Mouse (Mus musculus): ENCODE results near the gene Tinagl1.
A peak's percentile ranks its signal among the peaks of the same experiment; 100 is the strongest.

The Tinagl1 gene

DNA sequence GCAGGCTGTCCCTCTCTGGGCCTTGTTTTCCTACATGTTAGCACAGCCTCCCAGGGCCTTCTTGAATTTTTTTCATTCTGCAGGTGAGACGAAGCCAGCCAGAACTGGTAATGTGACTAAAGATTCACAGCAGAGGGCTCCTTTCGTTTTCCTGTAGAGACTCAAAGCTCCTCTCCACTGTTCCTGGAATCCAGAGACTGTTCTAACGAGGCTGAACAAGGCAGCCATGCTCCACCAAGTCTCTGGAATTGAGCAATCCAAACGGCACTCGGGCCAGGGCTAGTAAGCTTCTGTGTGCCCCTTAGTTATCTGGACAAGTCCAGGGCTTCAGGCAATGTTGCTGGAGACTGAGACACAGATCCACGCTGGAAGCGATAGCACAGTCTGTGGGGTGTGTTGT is 2.6 kb upstream of the Tinagl1 start:
- DNase-seq (ENCODE audit: low spot score), result no peak

DNA sequence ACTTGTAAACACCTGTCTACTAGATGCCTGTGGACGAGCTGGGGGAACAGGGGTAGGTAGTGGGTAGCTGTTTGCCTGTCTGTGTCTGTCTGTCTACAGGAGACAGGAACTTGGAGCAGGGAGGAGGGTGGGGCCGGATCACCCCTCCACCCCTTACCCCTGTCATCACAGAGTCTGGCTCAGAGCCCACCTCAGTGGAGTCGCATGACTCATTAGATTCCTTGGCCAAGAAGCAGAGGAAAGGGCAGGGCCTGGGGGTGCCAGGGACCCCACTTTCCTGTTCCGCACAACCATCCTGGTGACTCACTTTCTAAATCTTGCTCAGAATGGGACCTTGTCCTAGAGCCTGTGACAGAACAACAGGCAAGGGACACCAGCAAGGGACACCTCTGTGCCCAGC is 2.2 kb upstream of the Tinagl1 start:
- no peak for DNase-seq (ENCODE audit: low spot score)

DNA sequence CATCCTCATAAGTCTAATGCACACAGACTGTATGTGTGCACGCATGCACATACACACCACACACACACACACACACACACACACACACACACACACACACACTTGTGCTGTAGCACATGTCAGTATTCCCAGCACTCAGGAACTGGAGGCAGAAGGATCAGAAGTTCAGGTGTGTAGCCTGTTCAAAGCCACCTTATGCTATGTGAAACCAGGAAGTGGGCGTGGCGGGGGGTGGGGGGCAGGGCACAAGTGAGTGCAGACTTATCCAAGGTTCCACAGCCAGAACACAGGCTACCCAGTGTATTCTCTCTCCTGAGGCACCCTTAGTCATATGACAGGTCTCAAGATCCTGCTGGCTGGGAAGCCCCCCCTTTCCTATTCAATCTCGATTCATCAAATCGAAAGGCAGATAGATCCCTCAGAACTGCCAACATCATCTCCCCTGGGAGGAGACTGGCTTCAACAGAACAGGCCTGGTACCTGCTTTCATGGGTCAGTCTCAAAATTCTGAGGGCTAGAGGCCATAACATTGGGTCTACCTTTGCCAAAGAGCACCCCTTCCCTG is 1.3 kb upstream of the Tinagl1 start:
- DNase-seq (ENCODE audit: low spot score), result no peak

DNA sequence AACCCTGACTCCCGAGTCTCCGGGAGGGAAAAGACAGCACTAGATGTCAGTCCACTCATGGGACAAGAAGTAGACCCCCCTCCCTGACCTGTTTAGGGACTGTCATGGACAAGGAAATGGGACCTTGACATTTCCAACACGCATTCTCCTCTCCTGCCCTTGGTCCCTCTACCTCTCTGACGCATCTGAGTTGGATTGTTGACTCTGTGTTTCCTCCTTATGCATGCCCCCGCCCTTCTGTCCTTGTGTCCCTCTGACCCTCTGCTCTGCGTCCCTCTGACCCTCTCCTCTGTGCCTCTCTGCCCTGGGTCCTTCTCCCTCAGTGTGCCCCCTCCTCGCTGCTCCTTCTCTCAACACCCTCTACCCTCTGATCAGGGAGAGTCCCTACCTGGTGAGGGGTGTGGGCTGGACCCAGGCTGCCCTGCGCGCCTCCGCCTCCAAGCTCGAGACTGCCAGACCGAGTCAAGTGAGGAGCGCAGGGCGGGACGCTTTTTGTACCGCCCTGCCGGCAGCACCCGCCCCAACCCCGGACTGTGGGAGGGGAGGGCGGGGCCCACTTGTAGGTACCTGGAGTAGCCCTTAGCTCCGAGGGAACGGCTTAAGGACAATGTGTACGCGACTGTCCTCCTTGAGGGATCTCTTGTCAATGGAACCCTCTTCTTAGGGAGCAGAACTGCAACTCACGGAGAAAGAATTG is 439 bp downstream of the Tinagl1 start:
- DNase-seq (ENCODE audit: low spot score), result peak; percentile 69

- no peak for DNase-seq (ENCODE audit: low spot score)
These were observed 1.0 kb downstream of the Tinagl1 start for GRCm38 (mm10) chr4:130173911-130174311.

DNA sequence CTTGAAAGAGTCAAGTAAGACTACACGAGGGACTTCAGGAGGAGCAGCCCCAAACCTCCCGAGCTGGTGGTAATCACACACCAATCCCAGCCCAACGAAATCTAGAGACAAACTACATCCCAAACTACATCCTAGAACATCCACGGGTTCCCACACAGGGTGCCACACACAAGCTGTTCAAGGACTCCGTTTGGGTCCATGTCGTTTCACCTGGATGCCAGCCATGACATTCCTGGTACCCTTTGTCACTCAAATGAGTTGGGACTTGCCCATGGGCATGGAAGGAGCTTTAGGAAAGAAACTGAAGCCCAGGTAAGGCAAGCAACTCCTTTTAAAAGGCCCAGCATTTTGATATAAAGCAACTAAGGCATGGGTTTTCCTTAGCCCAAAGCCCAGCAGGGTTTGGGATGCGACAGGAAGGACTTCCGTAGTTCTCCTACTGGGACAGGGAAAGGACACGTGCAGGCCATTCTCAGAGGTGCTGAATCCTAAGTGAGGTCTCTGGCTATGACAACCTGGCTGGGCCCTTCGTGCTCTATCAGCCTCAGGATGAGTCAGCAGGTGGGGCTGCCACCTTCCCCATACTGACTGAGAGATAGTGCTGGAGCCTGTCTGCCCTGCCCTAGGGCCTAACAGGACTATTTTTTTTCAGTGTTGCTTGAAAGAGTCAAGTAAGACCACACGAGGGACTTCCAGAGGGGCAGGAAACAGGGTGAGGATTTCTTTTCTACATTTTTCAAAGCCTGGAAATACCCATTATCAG is 1.7 kb downstream of the Tinagl1 start:
- no peak for DNase-seq (ENCODE audit: low spot score)

DNA sequence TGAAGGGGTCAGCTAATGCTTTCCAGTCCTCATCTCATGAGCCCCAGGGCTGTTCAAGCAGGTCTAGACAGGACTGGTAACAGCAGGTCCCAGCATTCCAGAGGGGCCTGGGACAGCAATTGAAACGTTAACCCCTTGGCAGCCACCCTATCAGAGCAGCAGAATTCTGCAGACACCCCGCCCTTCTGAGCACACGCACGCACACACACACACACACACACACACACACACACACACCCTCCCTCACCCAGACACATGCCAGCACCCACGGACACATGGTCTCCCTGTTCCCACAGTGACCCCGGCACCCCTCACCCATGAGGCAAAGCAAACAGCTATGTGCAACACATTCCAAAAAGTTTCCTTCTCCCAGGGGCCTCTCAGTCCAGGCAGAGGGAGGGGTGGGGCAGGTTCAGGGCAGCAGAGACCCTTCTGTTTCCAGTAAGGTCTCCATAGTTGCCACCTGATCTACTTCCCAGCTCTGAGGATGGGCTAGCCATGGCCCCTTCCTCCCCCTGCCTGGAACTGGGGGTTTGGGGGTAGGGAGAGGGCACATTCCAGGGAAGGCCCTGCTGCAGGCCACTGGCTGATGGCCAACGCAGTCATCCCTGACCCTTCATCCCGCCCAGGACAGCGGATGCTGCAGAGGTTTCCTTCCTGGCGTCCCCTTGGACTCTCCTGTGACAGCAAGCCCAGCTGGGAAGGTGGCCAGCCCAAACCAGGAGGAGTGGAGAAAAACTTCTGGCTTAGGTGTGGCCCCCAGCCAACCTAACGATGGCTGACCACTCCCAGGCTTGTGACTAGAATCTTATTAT is 2.8 kb downstream of the Tinagl1 start:
- peak; percentile 49 for DNase-seq (ENCODE audit: low spot score)

- no peak for DNase-seq (ENCODE audit: low spot score)
These were observed 4.6 kb downstream of the Tinagl1 start for GRCm38 (mm10) chr4:130170362-130170761.

DNA sequence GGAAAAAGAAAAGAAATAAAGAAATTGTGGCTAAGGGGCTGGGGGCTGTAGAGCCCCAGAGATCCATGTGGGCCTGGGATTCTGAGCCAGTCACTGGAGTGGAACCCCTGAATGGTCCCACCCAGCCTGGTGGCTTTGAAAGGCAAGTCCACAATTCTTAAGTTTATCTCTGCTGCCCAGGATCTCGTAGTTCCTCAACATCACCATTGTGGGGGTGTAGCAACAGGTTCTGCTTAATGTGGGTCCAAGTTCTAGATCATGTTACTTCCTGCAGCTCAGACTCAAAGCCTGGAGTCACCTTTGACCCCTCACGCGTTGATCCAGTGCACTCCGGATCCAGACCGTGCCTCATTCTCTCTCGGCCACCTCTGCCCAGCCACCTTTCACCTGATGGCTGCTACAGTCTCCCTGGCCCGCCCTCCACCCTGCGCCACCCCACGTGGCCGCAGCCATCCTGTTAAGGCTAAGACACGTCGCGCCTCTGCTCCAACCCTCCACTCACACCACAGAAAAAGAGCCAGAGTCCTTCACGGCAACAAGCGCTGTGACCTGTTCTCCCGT is 5.4 kb downstream of the Tinagl1 start:
- no peak for DNase-seq (ENCODE audit: low spot score)

DNA sequence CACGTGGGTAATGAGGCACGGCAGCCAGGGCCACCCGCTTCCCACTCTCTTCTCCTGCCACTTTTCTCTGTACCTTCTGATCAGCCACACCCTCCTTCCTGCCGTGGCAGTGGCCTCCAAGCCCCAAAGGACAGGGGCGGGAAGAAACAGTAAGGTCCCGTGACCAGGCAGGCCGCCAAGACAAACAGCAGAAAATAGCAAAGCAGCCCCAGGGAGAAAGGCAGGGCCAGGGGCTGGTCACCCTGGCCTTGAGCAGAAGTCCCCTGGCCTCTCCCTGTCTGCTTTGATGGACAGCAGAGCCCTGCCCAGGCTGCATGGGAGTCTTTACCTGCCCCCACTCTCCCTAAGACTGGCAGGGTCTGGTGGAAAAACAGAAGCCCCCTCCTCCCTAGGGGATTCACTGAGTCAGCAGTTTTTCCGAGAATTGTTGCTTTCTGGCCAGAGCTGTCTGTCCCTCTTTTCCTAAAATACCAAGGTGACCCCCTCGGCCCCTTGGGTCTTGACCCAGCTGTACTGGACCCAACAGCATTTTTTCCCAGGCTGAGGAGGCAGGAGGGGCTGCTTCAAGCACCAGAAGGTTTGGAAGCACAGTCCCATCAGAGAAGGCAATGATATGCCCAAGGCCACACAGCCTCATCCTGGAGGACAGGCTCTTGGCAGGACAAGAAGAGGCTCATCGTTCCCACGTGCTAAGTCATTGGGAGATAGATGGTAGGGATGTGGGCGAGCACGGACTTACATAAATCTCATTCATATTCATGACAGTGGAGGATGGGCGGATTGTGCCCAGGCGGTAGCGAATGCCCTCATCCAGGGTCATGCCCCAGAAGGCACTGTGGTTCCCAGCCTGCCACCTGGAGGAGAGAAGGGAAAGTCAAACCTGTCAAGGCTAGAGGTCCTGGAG is 6.4 kb downstream of the Tinagl1 start:
- DNase-seq (ENCODE audit: low spot score), result peak; percentile 88

- no peak for DNase-seq (ENCODE audit: low spot score)
These were observed 7.1 kb downstream of the Tinagl1 start for GRCm38 (mm10) chr4:130167814-130168213.

GRCm38 (mm10) chr4:130167321-130167720 is 7.6 kb downstream of the Tinagl1 start:
- DNase-seq (ENCODE audit: low spot score), result no peak

DNA sequence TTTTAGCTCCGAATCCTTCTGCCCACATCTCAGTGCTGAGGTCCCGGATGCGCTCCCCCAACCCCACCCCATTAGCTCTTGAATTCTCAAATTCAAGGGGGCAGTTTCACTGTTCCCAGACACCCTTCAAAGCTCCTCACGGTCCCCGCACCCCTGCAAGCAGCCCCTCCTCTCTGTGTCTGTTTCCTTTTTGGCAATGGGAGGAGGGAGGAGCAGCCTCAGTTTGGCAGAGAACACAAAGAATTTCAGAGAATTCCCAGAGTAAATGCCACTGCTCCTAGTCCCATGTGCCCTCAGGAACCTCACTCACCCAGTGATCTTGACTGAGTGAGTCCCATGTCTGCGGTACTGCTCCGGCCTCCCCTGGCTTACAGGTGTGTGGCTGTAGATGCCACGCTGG is 8.3 kb downstream of the Tinagl1 start:
- no peak for DNase-seq (ENCODE audit: low spot score)

DNA sequence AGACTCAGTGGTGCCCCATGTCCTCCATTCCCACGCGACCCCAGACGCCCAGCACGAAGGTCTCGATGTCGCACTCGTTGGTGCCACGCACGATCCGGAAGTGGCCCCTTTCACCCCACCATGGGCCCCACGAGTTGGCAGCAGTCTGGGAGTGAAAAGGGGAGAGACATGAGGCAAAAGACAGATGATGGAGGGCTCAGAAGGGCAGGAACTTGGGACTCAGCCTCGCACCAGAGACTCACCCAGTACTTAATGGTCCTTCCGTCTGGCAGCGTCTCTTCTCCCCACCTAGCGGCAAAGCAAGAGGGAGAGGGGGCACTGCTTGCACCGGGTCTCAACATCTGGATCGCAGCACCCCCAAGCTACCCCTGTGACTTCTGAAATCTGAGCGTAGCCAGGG is 8.9 kb downstream of the Tinagl1 start:
- DNase-seq (ENCODE audit: low spot score), result no peak

- DNase-seq (ENCODE audit: low spot score), result no peak
These were observed 10.8 kb downstream of the Tinagl1 start for GRCm38 (mm10) chr4:130164121-130164520.

DNA sequence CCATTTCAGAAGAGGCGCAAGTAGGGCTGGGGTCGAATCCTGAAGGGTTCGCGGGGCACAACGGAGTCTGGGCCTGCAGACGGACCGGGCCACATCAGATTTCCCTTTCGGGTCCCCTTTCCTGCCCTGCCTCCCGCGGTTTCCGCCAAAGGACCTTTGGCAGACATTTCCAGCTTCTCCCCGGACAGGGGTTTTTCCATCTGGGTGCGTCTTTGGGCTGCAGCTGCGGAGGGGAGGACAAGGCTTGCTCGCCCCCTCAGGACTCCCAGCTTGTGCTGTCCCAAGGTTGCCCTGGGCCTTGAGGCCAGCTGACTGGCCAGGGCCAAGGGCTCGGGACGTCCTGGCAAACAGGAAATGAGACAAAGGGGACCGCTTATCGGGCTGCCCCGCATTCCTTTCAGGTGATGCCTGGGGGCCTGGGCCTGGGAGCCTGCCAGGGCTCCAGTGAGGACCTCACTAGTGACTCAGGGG is 11.5 kb downstream of the Tinagl1 start:
- peak; percentile 44 for DNase-seq (ENCODE audit: low spot score)

- DNase-seq (ENCODE audit: low spot score), result no peak
These were observed 13.6 kb downstream of the Tinagl1 start for GRCm38 (mm10) chr4:130161349-130161748.

GRCm38 (mm10) chr4:130156812-130157371 is 18.0 kb downstream of the Tinagl1 start:
- no peak for DNase-seq (ENCODE audit: low spot score)

DNA sequence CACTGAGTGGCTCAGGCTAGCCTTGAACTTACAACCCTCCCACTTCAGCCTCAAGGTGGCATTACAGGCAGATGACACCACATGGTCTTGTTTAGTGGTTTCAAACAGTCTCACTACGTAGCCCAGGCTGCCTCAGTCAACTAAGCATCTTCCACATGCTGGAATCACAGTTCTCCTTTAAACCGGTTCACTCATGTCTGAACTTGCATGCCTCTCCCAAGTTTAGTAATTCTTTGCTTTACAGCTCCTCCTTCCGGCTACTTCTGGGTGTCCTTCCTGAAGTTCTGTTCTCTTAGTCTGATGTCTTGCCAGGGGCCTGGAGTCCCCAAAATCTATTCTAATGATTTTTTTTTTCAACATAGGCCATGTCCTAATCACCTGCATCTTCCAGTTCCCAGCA is 20.7 kb downstream of the Tinagl1 start:
- no peak for DNase-seq (ENCODE audit: low spot score)

- no peak for DNase-seq (ENCODE audit: low spot score)
These were observed 26.5 kb downstream of the Tinagl1 start for GRCm38 (mm10) chr4:130148405-130148804.

GRCm38 (mm10) chr4:130141786-130142185 is 33.1 kb downstream of the Tinagl1 start:
- DNase-seq (ENCODE audit: low spot score), result no peak

Measured in ovary, postnatal 36 days (tissue).